Mouse (Mus musculus) left cerebral cortex, postnatal 4 days (tissue): ENCODE data around the gene Slc52a3. TPM values are rescaled to one million over a fixed set of nuclear protein-coding genes. Genes with fewer than 3 reads are reported as not detected.

ENCODE experiments used
- DNase-seq: peaks from one replicate; pipeline ENCODE4 v3.0.0-alpha.2; 2022
- intact Hi-C: fragments of 180-260 bp; cut with DNase I; formaldehyde crosslinking; loops from one replicate; pipeline ENCODE4 v1.15.1; 2025
- total RNA-seq, 2 experiments: library from RNA; stranded (reverse); gene quantifications; 2 replicates each; pipeline ENCODE4 v1.2.3; 2021

Slc52a3 gene
- total RNA-seq: 1 to 10 TPM; 2.2 to 2.5 TPM

GRCm38 (mm10) chr2:151996229-151997189 lies at the start of gene Slc52a3:
TSS of gene Slc52a3 (plus strand) at chr2:151996511.
- intact Hi-C loops: loop anchor here (10.0 kb wide), 1 partner anchor 252 kb away; the partner anchor contains the start of gene Psmf1
- peak; percentile 86 for DNase-seq

DNA sequence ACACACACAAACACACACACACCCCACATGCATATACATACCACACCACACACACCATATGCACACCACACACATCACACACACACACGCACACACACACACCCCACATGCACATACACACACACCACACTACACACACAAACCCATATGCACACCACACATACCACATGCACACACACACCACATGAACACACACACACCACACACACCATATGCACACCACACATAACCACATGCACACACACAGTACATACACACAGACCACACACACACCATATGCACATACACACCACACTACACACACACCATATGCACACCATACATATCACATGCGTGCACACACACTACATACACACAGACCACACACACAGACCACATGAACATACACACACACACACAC lies 48.7 kb upstream of the Slc52a3 start:
- no peak for DNase-seq
- intact Hi-C loops: no loop called here

DNA sequence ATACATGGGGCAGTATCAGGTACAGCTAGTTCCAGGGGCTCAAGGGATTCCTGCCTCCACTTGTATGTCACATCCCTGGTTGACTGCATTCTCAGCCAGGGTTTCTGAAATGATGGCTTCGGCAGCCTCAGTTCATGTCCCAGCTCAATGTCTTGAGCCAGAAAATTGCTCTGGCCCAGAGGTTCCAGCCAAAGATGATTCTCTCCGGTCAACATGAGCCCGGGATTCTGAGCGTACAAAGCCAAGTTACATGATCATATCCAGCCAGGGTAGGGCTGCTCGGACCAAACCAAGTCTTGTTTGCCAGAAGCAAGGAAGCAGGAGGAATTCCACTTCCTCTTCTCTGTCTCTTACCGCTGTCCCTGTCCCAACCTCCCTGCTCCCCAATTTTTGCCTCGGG lies 48.0 kb upstream of the Slc52a3 start:
- no peak for DNase-seq
- intact Hi-C loops: no loop called here

DNA sequence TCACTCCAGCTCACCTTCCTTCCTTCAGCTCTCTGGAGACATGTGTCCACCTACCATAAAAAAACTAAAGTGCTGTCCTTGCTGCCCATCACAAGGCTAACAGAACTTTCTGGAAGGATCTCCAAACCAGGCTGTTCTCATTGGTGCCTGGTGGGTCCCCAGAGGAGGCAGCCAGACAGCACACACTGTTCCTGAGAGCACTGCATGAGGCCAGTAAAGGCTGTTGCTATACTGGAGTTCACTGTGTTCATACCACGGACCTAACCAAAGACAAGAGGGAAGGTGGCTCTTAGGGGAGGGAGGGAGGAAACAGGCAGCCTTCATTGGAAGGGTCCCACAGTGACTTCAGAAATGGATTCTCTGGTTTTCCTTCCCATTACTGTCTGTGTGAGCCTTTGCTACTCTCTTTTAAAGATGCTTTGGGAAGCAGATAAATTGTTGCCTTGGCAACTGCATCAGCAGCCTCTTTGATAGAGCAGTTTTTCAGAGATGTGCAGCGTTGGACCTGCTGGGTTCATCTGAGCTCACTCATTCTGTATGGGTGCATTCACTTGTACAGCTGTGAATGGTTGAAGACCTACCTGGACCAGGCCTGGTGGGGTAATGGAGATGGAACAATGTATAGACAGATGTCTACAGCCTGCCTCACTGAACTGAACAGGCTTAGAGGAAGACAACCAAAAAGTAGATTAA lies 47.1 kb upstream of the Slc52a3 start:
- intact Hi-C loops: no loop called here
- DNase-seq: no peak

- no peak for DNase-seq
- intact Hi-C loops: no loop called here
These were observed 42.6 kb upstream of the Slc52a3 start for GRCm38 (mm10) chr2:151953665-151954064.

- DNase-seq: no peak
These were observed 39.7 kb upstream of the Slc52a3 start for GRCm38 (mm10) chr2:151956500-151957137.

DNA sequence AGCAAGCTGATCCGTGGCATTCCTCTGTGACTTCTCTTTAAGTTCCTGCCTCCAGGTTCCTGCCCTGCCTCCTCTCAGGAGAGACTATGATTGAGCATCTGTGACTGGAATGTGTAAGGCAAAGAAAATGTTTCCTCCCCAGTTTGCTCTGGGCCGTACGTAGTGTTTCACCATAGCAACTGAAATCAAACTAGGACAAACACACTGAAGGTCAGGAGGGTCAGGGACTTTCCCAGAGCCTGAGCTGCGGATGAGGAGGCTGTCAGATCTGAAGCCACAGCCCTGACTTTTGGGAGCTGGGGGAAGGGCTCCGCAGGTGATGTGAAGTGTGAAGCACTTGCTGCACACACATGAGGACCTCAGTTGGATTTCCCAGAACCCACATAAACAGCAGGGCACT lies 37.0 kb upstream of the Slc52a3 start:
- intact Hi-C loops: no loop called here
- DNase-seq: no peak

More at GRCm38 (mm10) chr2:151956500-151957137, 39.7 kb upstream of the Slc52a3 start:
- intact Hi-C loops: no loop called here

DNA sequence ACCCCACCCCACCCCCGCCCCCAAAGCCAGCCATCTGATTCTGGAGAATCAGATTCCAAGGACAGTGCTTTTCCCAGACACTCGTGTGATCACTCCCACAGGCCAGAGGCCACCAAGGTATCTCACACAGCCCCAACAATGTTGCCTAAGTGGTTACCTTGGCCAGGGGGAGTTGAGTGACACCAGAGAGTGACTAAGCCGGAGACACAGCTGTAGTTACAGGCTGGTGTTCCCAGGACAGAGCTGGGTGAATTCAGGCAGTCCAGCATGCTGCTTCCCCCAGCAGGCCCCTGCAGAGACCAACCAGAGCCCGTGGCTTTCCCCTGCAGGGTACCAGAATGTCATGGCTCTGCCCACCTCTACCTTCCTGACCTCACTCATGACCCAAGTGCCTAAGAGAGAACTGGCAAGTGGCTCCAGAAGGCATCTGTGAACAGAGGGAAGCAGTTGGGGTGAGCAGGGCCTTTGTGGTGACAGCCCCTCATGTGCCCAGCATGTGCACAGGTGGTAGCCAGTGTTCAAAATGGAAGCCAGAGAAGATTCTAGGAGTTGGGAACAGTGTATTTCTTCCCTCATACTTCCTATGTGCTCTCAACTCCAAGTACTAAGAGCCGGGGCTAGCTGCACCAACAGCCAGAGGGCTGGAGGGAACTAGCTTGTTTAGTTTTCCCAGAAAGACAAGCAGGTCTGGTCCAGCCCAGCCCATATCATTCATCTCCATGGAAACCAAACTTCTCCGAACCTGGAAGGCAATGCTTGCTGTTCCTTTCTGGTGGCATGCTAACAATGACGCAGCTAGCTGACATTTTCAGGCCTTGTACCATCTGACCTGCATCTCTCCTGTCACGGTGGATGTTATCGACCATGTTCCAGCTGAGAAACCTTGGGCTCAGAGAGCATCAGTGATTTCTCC lies 34.8 kb upstream of the Slc52a3 start:
- intact Hi-C loops: no loop called here
- no peak for DNase-seq

- DNase-seq: peak; percentile 75
- intact Hi-C loops: no loop called here
These were observed 33.8 kb upstream of the Slc52a3 start for GRCm38 (mm10) chr2:151962474-151962873.

GRCm38 (mm10) chr2:151963319-151963718 lies 33.0 kb upstream of the Slc52a3 start:
- no peak for DNase-seq
- intact Hi-C loops: no loop called here

GRCm38 (mm10) chr2:151964052-151964451 lies 32.3 kb upstream of the Slc52a3 start:
- peak; percentile 40 for DNase-seq
- intact Hi-C loops: no loop called here

DNA sequence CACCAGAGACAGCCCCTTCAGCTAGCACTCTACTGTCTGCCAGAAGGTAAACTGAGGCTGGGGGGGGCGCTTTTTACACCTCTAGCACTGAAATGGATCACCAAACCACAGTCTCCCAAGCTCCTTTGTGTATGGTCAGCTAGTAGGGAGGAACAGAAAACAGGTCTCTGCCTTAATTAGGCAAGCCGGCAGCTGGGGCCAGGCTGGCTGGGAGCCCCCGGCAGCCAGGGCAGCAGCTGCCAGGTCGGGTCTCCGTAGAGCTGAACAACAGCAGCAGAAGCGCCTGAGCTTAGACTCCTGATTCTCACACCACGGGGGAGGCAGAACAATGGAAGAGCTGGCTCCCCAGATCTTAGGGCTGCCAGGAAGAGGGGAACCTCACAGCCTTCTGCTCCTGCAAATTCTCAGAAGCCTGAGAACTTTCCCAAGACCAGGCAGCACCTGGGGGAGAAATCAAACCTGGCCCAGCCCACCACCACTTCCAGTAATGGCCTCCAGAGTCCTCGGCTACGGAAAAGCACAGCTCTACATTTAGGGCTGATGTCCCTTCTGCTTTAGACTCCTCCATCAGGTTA lies 29.0 kb upstream of the Slc52a3 start:
- DNase-seq: peak; percentile 78
- intact Hi-C loops: no loop called here

DNA sequence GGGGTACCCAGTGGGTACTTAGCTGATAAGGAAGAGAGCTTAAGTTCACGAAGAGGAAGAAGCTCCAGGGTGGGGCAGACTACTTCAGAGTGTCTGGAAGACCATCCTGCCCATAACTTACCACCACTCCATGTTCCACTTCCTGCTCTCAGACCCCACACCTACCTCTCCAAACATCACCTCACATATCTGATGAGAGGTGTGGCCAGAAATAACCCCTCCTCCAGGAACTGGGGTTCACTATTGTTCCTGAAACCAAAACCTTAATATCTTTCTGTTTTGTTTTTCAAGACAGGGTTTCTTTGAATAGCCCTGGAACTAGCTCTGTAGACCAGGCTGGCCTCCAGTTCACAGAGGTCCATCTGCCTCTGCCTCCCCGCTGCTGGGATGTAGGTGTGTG lies 28.5 kb upstream of the Slc52a3 start:
- DNase-seq: no peak
- intact Hi-C loops: no loop called here

DNA sequence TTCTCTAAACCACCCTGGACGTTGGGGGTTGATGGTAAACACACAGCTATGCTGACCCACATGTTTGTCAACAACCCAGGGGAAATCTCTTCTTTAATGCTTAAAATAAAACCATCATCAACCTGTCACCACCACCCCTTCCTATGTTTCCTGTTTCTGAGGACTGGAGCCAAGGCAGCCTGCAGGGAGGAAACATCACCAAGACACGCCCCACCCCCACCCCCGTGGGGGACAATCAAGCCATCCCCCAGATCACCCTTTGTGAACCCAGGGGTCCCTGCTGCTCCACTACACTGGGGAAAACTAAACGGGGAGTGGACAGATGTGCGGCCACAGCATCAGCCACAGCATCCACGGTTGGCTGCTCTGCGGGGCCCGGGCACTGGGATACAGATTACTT lies 27.9 kb upstream of the Slc52a3 start:
- intact Hi-C loops: no loop called here
- no peak for DNase-seq

- DNase-seq: no peak
- intact Hi-C loops: no loop called here
These were observed 27.3 kb upstream of the Slc52a3 start for GRCm38 (mm10) chr2:151968986-151969385.

- no peak for DNase-seq
- intact Hi-C loops: no loop called here
These were observed 26.9 kb upstream of the Slc52a3 start for GRCm38 (mm10) chr2:151969396-151969795.

GRCm38 (mm10) chr2:151970191-151971172 lies 25.8 kb upstream of the Slc52a3 start:
- peak; percentile 86 for DNase-seq

GRCm38 (mm10) chr2:151971748-151972147 lies 24.6 kb upstream of the Slc52a3 start:
- DNase-seq: no peak
- intact Hi-C loops: no loop called here

More at GRCm38 (mm10) chr2:151970191-151971172, 25.8 kb upstream of the Slc52a3 start:
- intact Hi-C loops: no loop called here
